Mouse (Mus musculus): ENCODE measurements around the gene Gmeb2. TPM values are rescaled to one million over a fixed set of nuclear protein-coding genes. Genes with fewer than 3 reads are reported as not detected.

The Gmeb2 gene
- polyA plus RNA-seq, 1 experiment: 1.5 TPM

DNA sequence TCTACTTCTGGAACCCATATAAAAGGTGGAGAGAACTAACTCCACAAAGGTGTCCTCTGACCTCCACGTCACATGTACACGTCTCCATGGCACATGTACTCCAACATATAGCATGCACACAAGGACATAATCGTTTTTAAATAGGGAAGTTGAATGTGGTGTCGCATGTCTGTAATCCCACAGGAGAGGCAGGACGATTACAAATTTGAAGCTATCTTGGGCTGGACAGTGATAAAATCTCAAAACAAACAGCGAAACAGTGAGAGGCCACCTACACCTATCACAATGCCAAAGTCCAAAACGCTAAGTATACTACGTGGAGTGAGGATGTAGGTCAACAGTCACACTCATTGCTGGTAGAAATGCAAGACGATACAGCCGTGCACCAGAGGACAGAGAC is 38.6 kb downstream of the Gmeb2 start:
- no peak for TF ChIP-seq TAL1 (IDR thresholded peaks at IDR 0.05; ENCODE audit: low read length)
- TF ChIP-seq GATA1 (IDR thresholded peaks at IDR 0.05; ENCODE audit: low read length): no peak
- Histone ChIP-seq H3K9me3 (ENCODE audit: control insufficient read depth, low read length) (no peaks in the 10 kb centered on the region), H3K4me3 (replicated peaks) (no peak overlapping the region), H3K4me1 (ENCODE audit: control insufficient read depth) (peaks cover 4% of the 10 kb centered on the region), H3K36me3 (ENCODE audit: control insufficient read depth) (peaks cover 38% of the 10 kb centered on the region), H3K27me3 (ENCODE audit: control insufficient read depth) (peaks cover under 1% of the 10 kb centered on the region)

DNA sequence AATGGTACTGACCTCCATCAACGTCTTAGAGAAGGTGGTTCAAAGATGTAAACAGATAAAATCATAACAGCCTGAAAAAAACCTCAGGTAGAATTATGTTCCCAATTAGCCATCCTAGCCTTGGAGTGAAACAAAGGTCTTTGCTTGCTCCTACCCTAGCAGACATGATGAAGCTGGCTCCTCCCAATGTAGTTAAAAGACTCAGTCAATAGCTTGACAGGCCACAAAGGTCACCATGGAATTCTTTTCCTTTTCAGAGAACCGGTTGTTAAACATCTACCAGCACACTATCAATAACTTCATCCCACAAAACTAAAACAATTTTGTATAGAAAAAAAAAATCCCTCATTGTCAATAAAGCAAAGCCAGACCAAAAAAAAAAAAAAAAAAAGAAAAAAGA is 42.8 kb downstream of the Gmeb2 start:
- H3K27me3 ChIP-seq (ENCODE audit: control insufficient read depth): peaks cover 9% of the 10 kb centered on the region
- H3K4me1 ChIP-seq (ENCODE audit: control insufficient read depth): peaks cover 32% of the 10 kb centered on the region
- TF ChIP-seq TAL1 (IDR thresholded peaks at IDR 0.05; ENCODE audit: low read length) (no peak), GATA1 (IDR thresholded peaks at IDR 0.05; ENCODE audit: low read length) (no peak)
- H3K9me3 ChIP-seq (ENCODE audit: control insufficient read depth, low read length): no peaks in the 10 kb centered on the region
- H3K4me3 ChIP-seq (replicated peaks): no peak overlapping the region
- peaks cover 9% of the 10 kb centered on the region for H3K36me3 ChIP-seq (ENCODE audit: control insufficient read depth)

DNA sequence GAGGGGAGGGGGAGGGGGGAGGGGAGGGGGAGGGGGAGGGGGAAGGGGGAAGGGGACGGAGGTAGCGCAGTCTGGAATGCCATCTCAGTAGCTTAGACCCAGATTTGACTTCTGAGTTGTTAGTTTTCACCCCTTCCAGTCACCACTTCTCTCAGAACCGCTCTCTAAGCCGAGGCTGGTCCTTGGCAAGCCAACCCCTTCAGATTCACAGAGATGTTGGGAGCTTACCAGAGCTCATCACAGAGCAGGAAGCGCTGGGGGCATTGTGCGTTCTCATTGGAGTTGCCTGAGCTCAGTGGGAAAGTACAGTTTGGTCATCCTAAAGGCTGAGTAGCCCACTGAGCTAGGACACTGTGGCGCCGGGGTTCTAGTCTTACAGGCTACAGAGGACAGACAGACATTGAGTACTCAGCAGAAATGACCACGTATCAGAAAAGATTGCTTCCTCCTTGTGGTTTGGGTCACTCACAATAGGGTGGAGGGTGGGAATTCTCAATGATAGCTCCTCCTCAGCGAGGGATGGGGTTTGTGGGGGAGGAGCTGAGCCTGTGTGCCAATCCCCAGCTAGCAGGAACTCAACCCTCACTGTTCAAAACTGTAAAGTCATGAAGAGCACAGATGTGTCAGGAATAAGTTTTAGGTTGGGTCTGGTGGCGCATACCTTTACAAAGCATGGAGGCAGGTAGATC is 44.0 kb downstream of the Gmeb2 start:
- no peak for TF ChIP-seq TAL1 (IDR thresholded peaks at IDR 0.05; ENCODE audit: low read length)
- TF ChIP-seq GATA1 (IDR thresholded peaks at IDR 0.05; ENCODE audit: low read length): no peak
- Histone ChIP-seq H3K36me3 (ENCODE audit: control insufficient read depth) (peaks cover 21% of the 10 kb centered on the region), H3K4me3 (replicated peaks) (no peak overlapping the region), H3K4me1 (ENCODE audit: control insufficient read depth) (peaks cover 35% of the 10 kb centered on the region), H3K9me3 (ENCODE audit: control insufficient read depth, low read length) (no peaks in the 10 kb centered on the region), H3K27me3 (ENCODE audit: control insufficient read depth) (peaks cover 9% of the 10 kb centered on the region)

DNA sequence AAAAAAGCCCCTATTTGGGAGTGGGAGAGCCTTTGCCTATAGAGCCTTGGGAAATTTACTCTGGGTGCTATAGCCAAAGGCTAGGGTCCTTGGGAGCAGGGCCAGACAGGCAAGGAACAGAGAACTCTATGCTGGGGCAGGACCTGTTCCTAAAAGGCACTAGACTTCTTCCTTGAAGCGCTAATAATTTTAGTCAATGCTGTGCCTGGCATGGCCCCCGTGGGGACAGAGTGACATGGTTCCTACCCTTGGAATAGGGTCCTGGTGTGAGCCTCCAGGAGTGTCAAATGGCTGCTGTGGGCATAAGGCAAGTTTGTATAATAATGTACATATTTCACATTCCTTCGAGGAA is 45.5 kb downstream of the Gmeb2 start:
- Histone ChIP-seq H3K4me1 (ENCODE audit: control insufficient read depth) (peaks cover 38% of the 10 kb centered on the region), H3K4me3 (replicated peaks) (peak overlapping the region; percentile 76), H3K27me3 (ENCODE audit: control insufficient read depth) (peaks cover 9% of the 10 kb centered on the region), H3K36me3 (ENCODE audit: control insufficient read depth) (peaks cover 34% of the 10 kb centered on the region), H3K9me3 (ENCODE audit: control insufficient read depth, low read length) (no peaks in the 10 kb centered on the region)
- no peak for TF ChIP-seq GATA1 (IDR thresholded peaks at IDR 0.05; ENCODE audit: low read length)
- TF ChIP-seq TAL1 (IDR thresholded peaks at IDR 0.05; ENCODE audit: low read length): no peak

DNA sequence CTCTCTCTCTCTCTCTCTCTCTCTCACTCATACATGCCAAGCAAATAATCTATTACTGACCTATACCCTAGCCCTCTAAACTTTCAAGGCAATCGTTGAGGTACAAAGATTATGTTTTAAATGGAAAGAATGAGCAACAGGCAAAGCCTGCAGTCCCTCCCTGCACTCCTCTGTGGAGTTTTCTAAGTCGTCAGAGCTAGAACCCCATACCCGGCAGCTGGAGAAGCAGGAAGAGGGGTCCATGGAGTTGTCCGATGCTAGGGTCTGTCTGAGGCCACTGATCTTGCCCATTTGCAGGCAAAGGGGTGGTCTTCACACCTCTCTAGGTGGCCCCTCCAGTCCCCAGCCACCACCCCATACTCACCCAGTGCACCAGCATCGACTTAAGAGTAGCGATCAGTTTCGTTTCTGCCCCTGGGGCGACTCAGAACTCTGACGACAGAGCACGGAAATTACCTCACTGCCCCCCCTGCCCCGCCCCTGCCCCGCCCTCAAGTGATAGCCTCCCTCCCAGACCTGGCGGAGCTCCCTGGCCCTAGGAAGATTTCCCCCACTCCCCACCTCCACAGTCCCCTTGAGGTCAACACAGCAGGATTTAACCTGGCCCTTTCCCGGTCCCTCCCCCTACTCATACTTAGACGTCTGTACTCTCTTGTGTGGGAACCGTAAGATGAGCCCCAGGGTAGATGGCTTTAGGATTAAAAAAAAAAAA is 46.1 kb downstream of the Gmeb2 start, which contains the start of gene Helz2:
Helz2 (minus strand) TSS at position 426 of the 712 bp plus-strand sequence.
- Histone ChIP-seq H3K4me1 (ENCODE audit: control insufficient read depth) (peaks cover 38% of the 10 kb centered on the region), H3K9me3 (ENCODE audit: control insufficient read depth, low read length) (no peaks in the 10 kb centered on the region), H3K36me3 (ENCODE audit: control insufficient read depth) (peaks cover 36% of the 10 kb centered on the region), H3K27me3 (ENCODE audit: control insufficient read depth) (peaks cover 9% of the 10 kb centered on the region), H3K4me3 (replicated peaks) (peak within 1 kb of the TSS; percentile 76)
- TF ChIP-seq GATA1 (IDR thresholded peaks at IDR 0.05; ENCODE audit: low read length) (no peak), TAL1 (IDR thresholded peaks at IDR 0.05; ENCODE audit: low read length) (no peak)

DNA sequence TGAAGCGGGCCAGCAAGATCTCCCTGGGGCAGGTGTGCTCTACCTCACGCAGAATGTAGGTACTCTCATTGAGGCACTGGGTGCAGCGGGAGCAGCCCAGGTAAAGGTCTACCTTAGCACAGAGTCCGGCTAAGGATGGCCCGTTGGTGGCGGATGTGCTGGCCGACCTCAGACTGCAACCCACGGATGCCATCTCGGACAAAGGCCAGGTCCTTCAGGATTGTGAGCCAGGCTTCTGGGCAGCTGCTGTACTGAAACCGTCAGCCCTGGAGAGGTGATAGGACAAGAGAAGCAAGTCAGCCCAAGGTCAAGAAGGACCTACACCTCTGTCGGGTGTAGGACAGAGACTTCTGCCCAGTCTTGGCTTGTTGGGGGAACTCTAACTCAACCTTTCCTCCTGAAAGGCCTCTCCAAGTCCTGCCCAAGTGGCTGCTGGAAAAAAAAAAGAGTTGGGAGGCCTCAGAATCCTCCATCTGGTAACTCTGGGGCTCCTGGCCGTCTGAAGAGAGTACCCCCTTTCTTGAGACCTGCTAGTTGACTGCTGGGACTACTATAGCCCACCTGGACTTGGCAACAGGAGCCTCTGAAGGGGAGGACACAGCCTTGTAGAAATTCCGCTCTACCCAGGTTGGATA is 46.9 kb downstream of the Gmeb2 start:
- Histone ChIP-seq H3K9me3 (ENCODE audit: control insufficient read depth, low read length) (no peaks in the 10 kb centered on the region), H3K36me3 (ENCODE audit: control insufficient read depth) (peaks cover 44% of the 10 kb centered on the region), H3K4me1 (ENCODE audit: control insufficient read depth) (peaks cover 38% of the 10 kb centered on the region), H3K4me3 (replicated peaks) (peak overlapping the region; percentile 76), H3K27me3 (ENCODE audit: control insufficient read depth) (peaks cover 9% of the 10 kb centered on the region)
- TF ChIP-seq TAL1 (IDR thresholded peaks at IDR 0.05; ENCODE audit: low read length) (no peak), GATA1 (IDR thresholded peaks at IDR 0.05; ENCODE audit: low read length) (no peak)

DNA sequence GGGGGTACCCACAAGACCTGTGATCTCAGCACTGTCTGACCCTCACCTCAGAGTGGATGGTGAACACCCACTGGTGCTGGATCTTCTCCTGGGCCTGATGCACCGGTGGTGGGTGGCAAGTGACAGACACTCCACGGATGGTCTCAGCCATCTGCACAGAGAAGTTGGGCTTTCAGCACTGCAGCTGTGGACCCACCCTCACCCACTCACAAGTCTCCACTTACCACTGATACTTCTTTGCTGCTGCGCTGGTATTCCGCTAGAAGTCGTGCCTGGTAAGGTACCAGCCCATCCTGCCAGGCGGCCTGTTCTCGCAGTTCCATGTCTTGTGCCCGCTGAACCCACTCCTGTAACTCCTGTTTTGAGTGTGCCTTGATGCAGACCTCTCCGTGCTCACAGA is 48.6 kb downstream of the Gmeb2 start:
- H3K4me3 ChIP-seq (replicated peaks): no peak overlapping the region
- H3K36me3 ChIP-seq (ENCODE audit: control insufficient read depth): peaks cover 60% of the 10 kb centered on the region
- peaks cover 9% of the 10 kb centered on the region for H3K27me3 ChIP-seq (ENCODE audit: control insufficient read depth)
- peaks cover 38% of the 10 kb centered on the region for H3K4me1 ChIP-seq (ENCODE audit: control insufficient read depth)
- no peaks in the 10 kb centered on the region for H3K9me3 ChIP-seq (ENCODE audit: control insufficient read depth, low read length)
- no peak for TF ChIP-seq GATA1 (IDR thresholded peaks at IDR 0.05; ENCODE audit: low read length)
- TF ChIP-seq TAL1 (IDR thresholded peaks at IDR 0.05; ENCODE audit: low read length): no peak

DNA sequence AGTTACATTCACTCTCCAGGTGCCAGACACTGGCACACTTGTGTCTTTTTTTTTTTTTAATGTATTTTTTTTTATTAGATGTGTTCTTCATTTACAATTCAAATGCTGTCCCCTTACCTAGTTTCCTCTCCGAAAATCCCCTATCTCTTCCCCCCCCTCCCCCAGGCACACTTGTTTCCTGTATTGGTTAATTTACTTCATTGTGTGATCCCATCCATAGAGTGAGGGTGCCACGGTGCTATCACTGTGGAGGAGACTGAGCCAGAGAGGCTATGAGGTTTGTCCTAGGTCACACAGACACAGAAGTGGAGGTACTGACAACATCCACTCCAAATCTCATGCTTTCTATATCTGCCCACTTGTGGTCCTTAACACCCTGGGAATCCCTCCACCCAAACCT is 49.0 kb downstream of the Gmeb2 start:
- TF ChIP-seq TAL1 (IDR thresholded peaks at IDR 0.05; ENCODE audit: low read length) (no peak), GATA1 (IDR thresholded peaks at IDR 0.05; ENCODE audit: low read length) (no peak)
- H3K36me3 ChIP-seq (ENCODE audit: control insufficient read depth): peaks cover 64% of the 10 kb centered on the region
- no peak overlapping the region for H3K4me3 ChIP-seq (replicated peaks)
- H3K4me1 ChIP-seq (ENCODE audit: control insufficient read depth): peaks cover 34% of the 10 kb centered on the region
- peaks cover 5% of the 10 kb centered on the region for H3K27me3 ChIP-seq (ENCODE audit: control insufficient read depth)
- no peaks in the 10 kb centered on the region for H3K9me3 ChIP-seq (ENCODE audit: control insufficient read depth, low read length)

DNA sequence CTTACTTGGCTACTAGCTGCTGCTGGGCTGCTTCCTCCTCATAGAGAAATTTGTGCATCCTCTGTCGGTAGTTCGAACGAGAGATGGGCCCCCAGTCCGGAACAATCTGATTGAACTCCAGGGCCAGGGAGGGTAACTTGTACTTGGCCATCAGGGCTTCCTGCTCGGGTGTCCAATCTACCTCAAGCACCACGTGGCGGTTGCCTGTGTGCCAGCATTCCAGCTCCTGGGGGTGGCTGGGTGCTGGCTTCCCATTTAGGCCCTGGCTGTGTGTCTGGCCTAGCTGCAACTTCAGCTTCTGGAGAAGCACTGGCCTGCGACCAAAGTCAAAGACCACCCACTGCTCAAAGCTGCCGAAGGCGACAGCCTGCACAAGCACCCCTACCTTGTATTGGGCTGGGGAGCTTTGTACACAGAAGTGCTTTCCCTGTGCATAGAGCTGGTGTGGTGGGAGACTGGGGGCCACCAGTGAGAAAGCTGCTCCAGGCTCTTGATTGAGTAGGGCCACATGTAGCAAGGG is 49.7 kb downstream of the Gmeb2 start:
- Histone ChIP-seq H3K4me1 (ENCODE audit: control insufficient read depth) (peaks cover 32% of the 10 kb centered on the region), H3K27me3 (ENCODE audit: control insufficient read depth) (peaks cover 2% of the 10 kb centered on the region), H3K9me3 (ENCODE audit: control insufficient read depth, low read length) (no peaks in the 10 kb centered on the region), H3K36me3 (ENCODE audit: control insufficient read depth) (peaks cover 71% of the 10 kb centered on the region), H3K4me3 (replicated peaks) (no peak overlapping the region)
- no peak for TF ChIP-seq GATA1 (IDR thresholded peaks at IDR 0.05; ENCODE audit: low read length)
- TF ChIP-seq TAL1 (IDR thresholded peaks at IDR 0.05; ENCODE audit: low read length): no peak
